19 mouse cellular contexts compared by ENCODE assay signal in genomic region chr13:36529467-36530039, GRCm38 (mm10).
DNase-seq lines count a peak whose midpoint lies in the region; ATAC-seq and TF ChIP-seq lines count a peak whose summit lies in the region.
"Had no signal": no experiment of that assay in that cellular context is flagged by ENCODE, and none has a peak within 500 bp of the region (broad histone marks: within the 10 kb centered on the region; RNA-seq: fewer than 3 reads in every experiment).

No protein-coding gene starts in this region.

- no peaks in the 10 kb centered on the region for H3K9me3 ChIP-seq in intestine, embryonic 14.5 days (ENCODE audit: control insufficient read depth, low read length)
- no peaks in the 10 kb centered on the region for H3K9me3 ChIP-seq in intestine, postnatal 0 days (ENCODE audit: control insufficient read depth)
- H3K9me3 ChIP-seq in forebrain, embryonic 15.5 days = no peaks in the 10 kb centered on the region
- H3K9me3 ChIP-seq: forebrain, embryonic 13.5 days; hindbrain, embryonic 15.5 days; liver, embryonic 12.5 days; midbrain, embryonic 10.5 days had no signal

- no peaks in the 10 kb centered on the region for H3K27me3 ChIP-seq in intestine, embryonic 14.5 days (replicated peaks; ENCODE audit: control insufficient read depth, insufficient read depth, low read length)
- H3K27me3 ChIP-seq in intestine, postnatal 0 days (replicated peaks; ENCODE audit: control insufficient read depth, insufficient read depth, low read length) = no peaks in the 10 kb centered on the region
- H3K27me3 ChIP-seq in cerebellum, adult 2 months (ENCODE audit: control insufficient read depth, insufficient read depth, low read length) = no peaks in the 10 kb centered on the region
- H3K27me3 ChIP-seq in forebrain, embryonic 15.5 days = no peaks in the 10 kb centered on the region
- H3K27me3 ChIP-seq: forebrain, embryonic 13.5 days; hindbrain, embryonic 15.5 days; liver, embryonic 12.5 days had no signal

- H3K4me3 ChIP-seq in intestine, embryonic 14.5 days (ENCODE audit: low read depth, low read length) = no peak overlapping the region
- H3K4me3 ChIP-seq in intestine, postnatal 0 days (ENCODE audit: low read depth, low read length) = no peak overlapping the region
- no peak overlapping the region for H3K4me3 ChIP-seq in cerebellum, adult 2 months (replicated peaks; ENCODE audit: insufficient read depth, low read depth, low read length)
- no peak overlapping the region for H3K4me3 ChIP-seq in forebrain, embryonic 15.5 days
- H3K4me3 ChIP-seq: forebrain, embryonic 13.5 days; heart, adult 2 months; hindbrain, embryonic 15.5 days; liver, embryonic 12.5 days; midbrain, embryonic 10.5 days had no signal

- TF ChIP-seq CTCF in intestine, postnatal 0 days (IDR thresholded peaks at IDR 0.05; ENCODE audit: low read depth) = no peak
- TF ChIP-seq CTCF in cerebellum, adult 2 months (IDR thresholded peaks at IDR 0.05; ENCODE audit: borderline replicate concordance, insufficient read depth, low read depth, low read length) = no peak

- no peaks in the 10 kb centered on the region for H3K36me3 ChIP-seq in intestine, embryonic 14.5 days (ENCODE audit: control insufficient read depth, insufficient read depth, low read length)
- H3K36me3 ChIP-seq in intestine, postnatal 0 days (ENCODE audit: control insufficient read depth, insufficient read depth) = no peaks in the 10 kb centered on the region
- H3K36me3 ChIP-seq in forebrain, embryonic 15.5 days = no peaks in the 10 kb centered on the region
- H3K36me3 ChIP-seq: hindbrain, embryonic 15.5 days; liver, embryonic 12.5 days; midbrain, embryonic 10.5 days had no signal

- peak overlapping the region; percentile 36 for H3K27ac ChIP-seq in intestine, embryonic 14.5 days (ENCODE audit: low read depth)
- no peak overlapping the region for H3K27ac ChIP-seq in intestine, postnatal 0 days (ENCODE audit: low read depth, low read length)
- H3K27ac ChIP-seq in cerebellum, adult 2 months (ENCODE audit: insufficient read depth, low read length) = no peak overlapping the region
- H3K27ac ChIP-seq in forebrain, embryonic 15.5 days (replicated peaks) = no peak overlapping the region
- H3K27ac ChIP-seq: forebrain, embryonic 13.5 days; hindbrain, embryonic 15.5 days; liver, embryonic 12.5 days; midbrain, embryonic 10.5 days had no signal

- peaks cover 4% of the 10 kb centered on the region; the same call in 1 of the 2 replicates for H3K4me1 ChIP-seq in intestine, embryonic 14.5 days (replicated peaks; ENCODE audit: control insufficient read depth, insufficient read depth, low read length)
- no peaks in the 10 kb centered on the region for H3K4me1 ChIP-seq in intestine, postnatal 0 days (replicated peaks; ENCODE audit: control insufficient read depth, insufficient read depth, low read length)
- H3K4me1 ChIP-seq in cerebellum, adult 2 months (ENCODE audit: control insufficient read depth, insufficient read depth, low read length) = peaks cover 5% of the 10 kb centered on the region
- peaks cover 9% of the 10 kb centered on the region for H3K4me1 ChIP-seq in forebrain, embryonic 15.5 days

- no peak overlapping the region for H3K9ac ChIP-seq in intestine, embryonic 14.5 days (ENCODE audit: low read length)
- H3K9ac ChIP-seq in intestine, postnatal 0 days (ENCODE audit: low read depth, low read length) = no peak overlapping the region
- H3K9ac ChIP-seq in forebrain, embryonic 15.5 days (replicated peaks) = no peak overlapping the region
- H3K9ac ChIP-seq: forebrain, embryonic 13.5 days; hindbrain, embryonic 15.5 days; liver, embryonic 12.5 days had no signal

- peak; percentile 71; the same call in 1 of the 2 replicates for ATAC-seq in intestine, embryonic 14.5 days (replicated peaks; ENCODE audit: low FRiP score, low TSS enrichment, low read depth)
- no peak for ATAC-seq in intestine, postnatal 0 days
- ATAC-seq in forebrain, embryonic 15.5 days (replicated peaks) = no peak
- ATAC-seq: forebrain, embryonic 13.5 days; liver, embryonic 12.5 days had no signal

- peak; percentile 50 for DNase-seq in intestine, embryonic 14.5 days (ENCODE audit: low spot score)
- peak; percentile 14 for DNase-seq in 3T3-L1 (ENCODE audit: low read depth, low spot score)
- peak; percentile 56 for DNase-seq in forelimb bud, embryonic 11.5 days (ENCODE audit: low read depth, low spot score)
- peak; percentile 17 to 62 for DNase-seq in kidney, postnatal 36 days
- DNase-seq in cerebellum, adult 2 months = no peak
- DNase-seq in neural tube, embryonic 10.5 days (ENCODE audit: extremely low spot score, low spot score) = no peak
- DNase-seq: adrenal gland, adult 2 months; B cell, adult 2 months; cerebellum, adult 11 months; heart, adult 2 months; lung, postnatal 14 days; right cerebral cortex, postnatal 4 days; thymus, postnatal 25 days had no signal

- no peak for TF ChIP-seq POLR2A in cerebellum, adult 2 months (IDR thresholded peaks at IDR 0.05; ENCODE audit: borderline replicate concordance, insufficient read depth, low read length)

- no peak overlapping the region for H3K4me2 ChIP-seq in intestine, embryonic 14.5 days (ENCODE audit: low read length)
- no peak overlapping the region for H3K4me2 ChIP-seq in intestine, postnatal 0 days (replicated peaks; ENCODE audit: low read depth)
- H3K4me2 ChIP-seq in forebrain, embryonic 15.5 days (replicated peaks) = no peak overlapping the region
- H3K4me2 ChIP-seq: forebrain, embryonic 13.5 days; hindbrain, embryonic 15.5 days; liver, embryonic 12.5 days had no signal

- 23% methylated on average over 5 of the region's 5 CpGs for WGBS in intestine, embryonic 14.5 days
- 49% methylated on average over 5 of the region's 5 CpGs for WGBS in intestine, postnatal 0 days
- 94% methylated on average over 5 of the region's 5 CpGs for WGBS in cerebellum, adult 2 months
- WGBS in forebrain, embryonic 15.5 days = 91% methylated on average over 5 of the region's 5 CpGs

Comparison
In these comparisons a context has a peak if more than half of its experiments do, and no peak if none do; other contexts are left out.
1. DNase-seq: peak in intestine, embryonic 14.5 days (single experiment), 3T3-L1 (single experiment), forelimb bud, embryonic 11.5 days (single experiment) and kidney, postnatal 36 days (2 of 2); none in cerebellum, adult 2 months (0 of 2) and neural tube, embryonic 10.5 days (single experiment).